Mouse (Mus musculus): ENCODE data around the gene Tmem43.

DNA sequence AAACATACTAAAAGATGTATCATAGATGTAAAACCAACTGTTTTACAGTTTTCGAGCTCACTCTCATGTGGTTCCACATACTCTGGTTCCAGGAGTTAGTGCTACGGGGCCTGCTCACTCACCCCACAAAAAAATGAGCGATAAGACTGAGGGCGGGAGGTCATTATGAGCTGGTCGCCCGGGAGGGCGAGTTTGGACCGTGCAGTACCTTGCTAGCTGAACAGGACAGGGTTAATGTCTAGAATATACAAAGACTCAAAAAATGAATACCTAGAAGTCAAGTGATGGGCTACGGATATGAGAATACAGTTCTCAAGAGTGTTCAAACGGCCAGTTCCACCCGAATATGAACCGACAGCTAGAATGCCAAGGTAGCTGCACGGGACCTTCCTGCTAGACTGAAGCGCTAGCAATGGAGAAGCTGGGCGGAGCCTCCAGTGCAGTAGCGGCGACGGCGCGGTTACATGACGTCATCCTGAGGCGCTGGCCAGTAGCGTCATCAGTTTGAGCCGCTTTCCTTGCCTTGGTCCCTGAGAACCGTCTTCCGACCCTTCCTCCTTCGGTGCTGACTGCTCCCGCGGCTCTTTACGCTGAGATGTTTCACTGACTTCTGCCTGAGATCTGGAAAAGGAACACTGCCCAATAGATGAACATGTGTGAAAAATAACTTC lies 32.9 kb upstream of the Tmem43 start:
- no peak for TF ChIP-seq CTCF (IDR thresholded peaks at IDR 0.05; ENCODE audit: low read depth, low read length)
- peak; percentile 55; the same call in 1 of the 2 replicates for TF ChIP-seq POLR2A (IDR thresholded peaks at IDR 0.05; ENCODE audit: extremely low read depth, insufficient read depth, low read length)
